In the genomic region with DNA sequence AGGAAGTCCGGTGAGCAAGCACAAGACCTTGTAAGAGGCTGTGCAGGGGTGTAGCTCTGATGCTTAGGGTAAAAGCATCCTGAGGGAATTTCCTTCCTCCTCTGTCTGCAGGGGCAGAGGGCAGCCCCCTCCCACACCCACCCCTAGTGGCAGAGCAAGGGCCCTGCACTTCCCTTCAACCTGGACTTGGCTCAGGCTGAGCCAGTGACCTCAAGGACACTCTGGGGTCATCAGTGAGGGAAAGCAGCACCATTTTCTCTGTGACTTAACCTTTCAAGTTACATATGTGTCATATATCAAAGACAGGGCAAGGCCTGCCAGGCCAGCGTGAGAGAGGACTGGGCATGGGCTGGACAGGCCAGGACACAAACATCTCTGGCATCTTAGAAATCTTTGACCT, we compare ENCODE assay signal across 17 mouse cellular contexts. TPM values are rescaled to one million over a fixed set of nuclear protein-coding genes. Genes with fewer than 3 reads are reported as not detected.
DNase-seq lines count a peak whose midpoint lies in the region; TF ChIP-seq lines count a peak whose summit lies in the region.
"Had no signal": no experiment of that assay in that cellular context is flagged by ENCODE, and none has a peak within 500 bp of the region (broad histone marks: within the 10 kb centered on the region; RNA-seq: fewer than 3 reads in every experiment).

No protein-coding gene starts in this region.

- H3K4me3 ChIP-seq in kidney, adult 2 months (ENCODE audit: insufficient read depth, low read depth, low read length), result no peak overlapping the region
- H3K4me3 ChIP-seq: erythroblast, embryonic 14.5 days; limb, embryonic 12.5 days had no signal

- no peak for TF ChIP-seq POLR2A in kidney, adult 2 months (IDR thresholded peaks at IDR 0.05; ENCODE audit: low read depth, low read length)

- peak; percentile 75 to 87 for DNase-seq in adrenal gland, adult (ENCODE audit: inconsistent age in 2 of 2, low spot score in 1 of 2)
- DNase-seq in adrenal gland, postnatal 4 days (ENCODE audit: low spot score in 2 of 2), result no peak
- DNase-seq in kidney, adult 2 months, result peak; percentile 14
- DNase-seq in kidney, adult 9 months, result no peak
- peak; percentile 20 for DNase-seq in ES-CJ7 (ENCODE audit: low read depth, low spot score)
- DNase-seq in embryo, embryonic 11 days, result peak; percentile 31
- no peak for DNase-seq in urinary bladder, postnatal 4 days (ENCODE audit: low spot score in 2 of 2)
- no peak for DNase-seq in urinary bladder, adult 2 months (ENCODE audit: low spot score)
- DNase-seq: cerebellum, adult 9-11 months; kidney, adult 8-10 months; layer of hippocampus, adult 9-11 months; thymus, postnatal 25 days had no signal

- H3K27me3 ChIP-seq in kidney, adult 2 months (replicated peaks; ENCODE audit: control insufficient read depth, insufficient read depth, low read length), result no peaks in the 10 kb centered on the region
- H3K27me3 ChIP-seq: limb, embryonic 12.5 days had no signal

- TF ChIP-seq CTCF in kidney, adult 2 months (conservative IDR thresholded peaks at IDR 0.05; ENCODE audit: insufficient read depth, insufficient read length, low read depth, low read length), result no peak

- H3K4me1 ChIP-seq in kidney, adult 2 months (ENCODE audit: control insufficient read depth, insufficient read depth, low read length), result no peaks in the 10 kb centered on the region

- no peak overlapping the region for H3K27ac ChIP-seq in kidney, adult 2 months (ENCODE audit: insufficient read depth, low read depth, low read length)

- WGBS in kidney, adult 2 months, result 62% methylated on average over 2 of the region's 2 CpGs

- H3K36me3 ChIP-seq in kidney, adult 2 months (ENCODE audit: control insufficient read depth, insufficient read depth, low read length), result no peaks in the 10 kb centered on the region
- H3K36me3 ChIP-seq: limb, embryonic 12.5 days had no signal

RNA-seq across cellular contexts. Expression of gene Dupd1, which starts 4.8 kb away (rescaled TPM):
- total RNA-seq in adrenal gland, postnatal 4 days (2021), result 1 to 10 TPM; 1.1 to 1.4 TPM
- 0.11 and 0.52 TPM in 2 replicates for polyA plus RNA-seq in kidney, adult 2 months (2012; rRNA removed)
- not detected in 2 replicates for polyA plus RNA-seq in urinary bladder, adult 2 months (2012; rRNA removed)
- total RNA-seq: heart, postnatal 25 days; megakaryocyte progenitor cell, adult 5-6 weeks had no signal

RNA-seq across cellular contexts. Expression of gene Samd8, which starts 40.8 kb away (rescaled TPM):
- 10 to 100 TPM; 33.2 to 33.7 TPM for total RNA-seq in adrenal gland, postnatal 4 days (2021)
- polyA plus RNA-seq in kidney, adult 2 months (2012; rRNA removed), result 21.1 and 23.9 TPM in 2 replicates
- 9.6 and 10.4 TPM in 2 replicates for polyA plus RNA-seq in urinary bladder, adult 2 months (2012; rRNA removed)

RNA-seq across cellular contexts. Expression of gene Dusp13, which starts 41.4 kb away (rescaled TPM):
- total RNA-seq in adrenal gland, postnatal 4 days (2021), result 1 to 10 TPM in 1 of 2 experiments, under 1 TPM in 1; 0.84 to 1.4 TPM
- 1.1 and 1.8 TPM in 2 replicates for polyA plus RNA-seq in kidney, adult 2 months (2012; rRNA removed)
- polyA plus RNA-seq in urinary bladder, adult 2 months (2012; rRNA removed), result 0.33 TPM in 1 of 2 replicates, not detected in the other
- total RNA-seq: megakaryocyte progenitor cell, adult 5-6 weeks had no signal
- polyA plus RNA-seq: brain, embryonic 14.5 days; erythroblast, embryonic 14.5 days; limb, embryonic 12.5 days had no signal

Comparison
In these comparisons a context has a peak if more than half of its experiments do, and no peak if none do; other contexts are left out.
1. DNase-seq: peak in adrenal gland, adult (2 of 2), kidney, adult 2 months (single experiment), ES-CJ7 (single experiment) and embryo, embryonic 11 days (single experiment); none in adrenal gland, postnatal 4 days (0 of 2), kidney, adult 9 months (single experiment), urinary bladder, postnatal 4 days (0 of 2) and urinary bladder, adult 2 months (single experiment).